Mouse (Mus musculus) liver, adult 2 months (tissue): Measurements from ENCODE around the gene Meox2. TPM values are rescaled to one million over a fixed set of nuclear protein-coding genes. Genes with fewer than 3 reads are reported as not detected.

Experiments used
- DNase-seq: peaks from one replicate; pipeline ENCODE4 v3.0.0-alpha.2; 2011; ENCODE audit warnings: low read depth, low spot score; ENCODE audit errors: extremely low read depth
- H3K27ac ChIP-seq: fragments of 200-500 bp; replicated peaks from 2 replicates; pipeline ENCODE4 v1.5.1; 2012; ENCODE audit warnings: low read depth, mild to moderate bottlenecking, control low read depth, inconsistent platforms, low read length; ENCODE audit not compliant: insufficient read depth
- H3K27me3 ChIP-seq: fragments of 200-500 bp; 2 replicates; pipeline ENCODE4 v1.6.1; 2012; ENCODE audit warnings: mild to moderate bottlenecking, moderate library complexity, low read length, inconsistent platforms; ENCODE audit not compliant: control insufficient read depth, insufficient read depth
- H3K36me3 ChIP-seq: fragments of 200-500 bp; 2 replicates; pipeline ENCODE4 v1.6.1; 2012; ENCODE audit warnings: low read length, inconsistent platforms; ENCODE audit not compliant: control insufficient read depth, insufficient read depth
- H3K4me1 ChIP-seq: fragments of 200-500 bp; 2 replicates; pipeline ENCODE4 v1.6.1; 2011; ENCODE audit warnings: low read length; ENCODE audit not compliant: control insufficient read depth, insufficient read depth
- H3K4me3 ChIP-seq: fragments of 200-500 bp; 2 replicates; pipeline ENCODE4 v1.5.1; 2011; ENCODE audit warnings: low read depth, mild to moderate bottlenecking, control low read depth, low read length, moderate library complexity; ENCODE audit not compliant: insufficient read depth
- H3K79me2 ChIP-seq: fragments of 200-500 bp; 2 replicates; pipeline ENCODE4 v1.6.1; 2012; ENCODE audit warnings: inconsistent platforms, mild to moderate bottlenecking, low read length, moderate library complexity; ENCODE audit not compliant: control insufficient read depth, insufficient read depth
- H3K9ac ChIP-seq: fragments of 200-500 bp; 2 replicates; pipeline ENCODE4 v1.6.1; 2012; ENCODE audit warnings: low read depth, mild to moderate bottlenecking, control low read depth, inconsistent platforms, low read length
- CTCF ChIP-seq: fragments of 200-500 bp; IDR thresholded peaks from 2 replicates; pipeline ENCODE4 v1.5.1; 2011; ENCODE audit warnings: low read depth, low read length, control low read depth
- POLR2A ChIP-seq: fragments of 200-500 bp; IDR thresholded peaks from 2 replicates; pipeline ENCODE4 v1.6.1; 2011; ENCODE audit warnings: low read length, control low read depth; ENCODE audit not compliant: insufficient read depth; ENCODE audit errors: extremely low read depth
- WGBS: fragments of 180-500 bp; shearing (Covaris S2); methylation state at CpG from one replicate; pipeline ENCODE4 v1.1.7; 2018; 5-methylcytosine and 5-hydroxymethylcytosine counted together
- polyA plus RNA-seq: library from polyadenylated mRNA; depleted of rRNA; stranded (reverse); fragments of >200 nt; gene quantifications from 2 replicates; pipeline ENCODE4 v1.2.3, GENCODE M21; 2012; rRNA removed
- total RNA-seq: library from RNA; depleted of rRNA; stranded (reverse); fragments of >200 nt; gene quantifications from 2 replicates; pipeline ENCODE4 v1.2.3, GENCODE M21; 2014; rRNA removed

Meox2 gene
- total and polyA plus RNA-seq, 2 experiments: 0.05 TPM; not detected in 1

DNA sequence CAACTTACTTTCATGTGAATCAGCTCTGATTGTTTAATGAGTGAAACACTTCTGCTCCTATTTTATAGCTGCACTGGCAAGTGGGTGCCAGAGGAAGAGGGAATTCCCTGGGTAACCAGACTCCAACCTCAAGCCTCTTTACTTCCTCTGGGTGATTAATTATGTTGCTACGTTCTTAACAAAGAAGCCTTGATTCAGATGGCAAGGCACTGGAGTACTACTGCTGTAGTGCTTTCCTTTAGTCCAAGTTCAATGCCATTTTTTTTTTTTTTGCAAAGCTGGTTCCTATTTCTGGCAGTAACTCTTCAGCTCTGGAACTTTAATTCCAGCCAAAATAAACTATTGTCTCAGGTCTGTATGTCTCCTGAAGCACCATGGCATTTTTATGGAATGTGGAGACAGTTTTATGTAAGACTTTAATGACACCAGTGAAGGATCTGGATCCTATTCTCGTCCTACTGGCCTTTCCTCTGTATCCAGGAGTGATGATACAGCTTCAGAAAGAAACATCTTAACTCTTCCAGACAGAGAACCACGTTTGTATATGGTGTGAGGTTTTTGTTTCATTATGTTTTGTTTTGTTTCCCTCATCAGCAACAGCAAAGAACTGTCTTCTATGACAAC is 33.9 kb downstream of the Meox2 start:
- TF ChIP-seq CTCF (no peak), POLR2A (no peak)
- Histone ChIP-seq H3K27me3 (no peaks in the 10 kb centered on the region), H3K4me1 (no peaks in the 10 kb centered on the region), H3K79me2 (no peaks in the 10 kb centered on the region), H3K27ac (no peak overlapping the region), H3K4me3 (no peak overlapping the region), H3K9ac (no peak overlapping the region), H3K36me3 (no peaks in the 10 kb centered on the region)
- no peak for DNase-seq
- 61% methylated on average over 3 of the region's 3 CpGs for WGBS

DNA sequence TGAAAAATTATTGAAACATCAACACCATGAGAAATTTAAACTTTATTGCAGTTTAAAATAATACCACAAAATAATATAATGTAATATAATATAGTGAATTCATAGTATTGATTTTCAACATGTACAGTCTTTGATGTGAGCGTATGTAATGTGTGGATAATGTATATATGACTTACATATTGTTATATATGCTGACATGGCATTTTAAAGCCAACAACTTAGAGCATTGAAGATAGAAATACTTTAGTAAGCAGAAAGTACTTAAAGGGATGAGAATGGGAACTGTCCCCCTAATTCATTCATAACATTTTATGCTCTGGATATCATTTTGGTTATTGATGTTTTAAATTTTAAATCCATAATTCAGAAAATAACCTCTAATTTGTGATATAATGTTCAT is 35.5 kb downstream of the Meox2 start:
- Histone ChIP-seq H3K9ac (no peak overlapping the region), H3K27me3 (no peaks in the 10 kb centered on the region), H3K36me3 (no peaks in the 10 kb centered on the region), H3K4me1 (no peaks in the 10 kb centered on the region), H3K79me2 (no peaks in the 10 kb centered on the region), H3K27ac (no peak overlapping the region), H3K4me3 (no peak overlapping the region)
- no peak for DNase-seq
- WGBS: 98% methylated on average over 1 of the region's 1 CpGs
- TF ChIP-seq POLR2A: no peak
- TF ChIP-seq CTCF: no peak

DNA sequence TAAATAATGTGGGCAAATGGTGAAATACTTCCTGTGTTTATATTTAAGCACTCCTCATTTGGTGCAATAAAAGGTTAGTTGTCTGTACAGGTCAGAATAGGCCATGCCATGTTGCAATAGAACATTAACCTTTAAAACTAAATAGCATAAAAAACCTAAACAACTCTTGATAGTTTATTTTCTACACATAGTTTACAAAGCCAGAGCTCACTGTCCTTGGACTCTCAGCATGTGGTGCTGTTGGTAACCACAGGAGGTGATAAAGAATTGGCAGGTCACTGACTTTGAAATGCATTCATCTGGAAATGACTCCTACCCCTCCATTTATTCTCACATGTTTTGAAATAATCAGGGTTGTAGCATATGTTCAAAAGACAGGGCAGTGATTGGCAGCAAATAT is 59.4 kb downstream of the Meox2 start:
- DNase-seq: peak; percentile 58

DNA sequence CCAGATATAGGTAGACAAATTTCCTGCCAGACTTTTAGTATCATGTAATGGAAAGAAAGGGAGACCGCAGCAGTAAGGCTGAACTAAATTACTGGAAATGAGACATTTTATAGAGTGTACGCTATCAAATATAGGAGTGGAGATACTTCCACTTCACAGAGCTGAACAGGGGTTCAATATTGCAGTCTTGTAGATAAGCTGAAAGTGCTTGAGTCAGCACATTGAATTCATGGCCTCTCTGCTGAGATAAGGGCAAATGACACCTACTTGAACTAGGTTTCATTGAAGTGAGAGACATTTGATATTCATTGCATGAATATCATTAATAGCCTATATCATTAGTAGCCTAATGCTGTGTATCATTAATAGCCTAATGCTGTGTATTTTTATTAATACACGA is 65.0 kb downstream of the Meox2 start:
- H3K27ac ChIP-seq: no peak overlapping the region
- no peaks in the 10 kb centered on the region for H3K27me3 ChIP-seq
- H3K4me3 ChIP-seq: no peak overlapping the region
- no peak for TF ChIP-seq POLR2A
- no peak for TF ChIP-seq CTCF
- no peaks in the 10 kb centered on the region for H3K79me2 ChIP-seq
- H3K36me3 ChIP-seq: no peaks in the 10 kb centered on the region
- H3K9ac ChIP-seq: no peak overlapping the region
- no peaks in the 10 kb centered on the region for H3K4me1 ChIP-seq
- no peak for DNase-seq
- 95% methylated on average over 3 of the region's 3 CpGs for WGBS

More for the DNA sequence above, 59.4 kb downstream of the Meox2 start:
- TF ChIP-seq POLR2A: no peak
- TF ChIP-seq CTCF: no peak
- no peaks in the 10 kb centered on the region for H3K79me2 ChIP-seq
- H3K4me3 ChIP-seq: no peak overlapping the region
- H3K4me1 ChIP-seq: peaks cover 1% of the 10 kb centered on the region; the same call in 1 of the 2 replicates
- H3K27ac ChIP-seq: no peak overlapping the region
- no peak overlapping the region for H3K9ac ChIP-seq
- no peaks in the 10 kb centered on the region for H3K27me3 ChIP-seq
- H3K36me3 ChIP-seq: no peaks in the 10 kb centered on the region

DNA sequence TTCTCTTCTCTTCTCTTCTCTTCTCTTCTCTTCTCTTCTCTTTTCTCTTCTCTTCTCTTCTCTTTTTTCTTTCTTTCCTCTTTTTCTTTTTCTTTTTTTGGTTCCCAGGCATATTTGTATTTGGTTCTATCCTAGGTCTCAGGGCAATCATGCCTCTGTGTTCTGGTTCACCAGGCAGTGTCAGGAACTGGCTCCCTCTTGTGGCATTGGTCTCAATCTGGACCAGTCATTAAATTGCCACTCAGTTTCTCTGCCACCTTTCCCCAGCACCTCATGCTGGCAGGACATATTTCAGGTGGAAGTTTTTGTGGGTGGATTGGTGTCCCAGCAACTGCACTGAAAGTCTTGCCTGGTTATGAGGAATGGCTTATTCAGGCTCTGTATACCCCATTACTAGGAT is 75.3 kb downstream of the Meox2 start:
- Histone ChIP-seq H3K9ac (no peak overlapping the region), H3K27ac (no peak overlapping the region), H3K27me3 (no peaks in the 10 kb centered on the region), H3K79me2 (no peaks in the 10 kb centered on the region), H3K4me3 (no peak overlapping the region), H3K36me3 (no peaks in the 10 kb centered on the region), H3K4me1 (no peaks in the 10 kb centered on the region)
- peak; percentile 66; the same call in 1 of the 2 replicates for TF ChIP-seq CTCF
- no peak for TF ChIP-seq POLR2A
- DNase-seq: peak; percentile 39

DNA sequence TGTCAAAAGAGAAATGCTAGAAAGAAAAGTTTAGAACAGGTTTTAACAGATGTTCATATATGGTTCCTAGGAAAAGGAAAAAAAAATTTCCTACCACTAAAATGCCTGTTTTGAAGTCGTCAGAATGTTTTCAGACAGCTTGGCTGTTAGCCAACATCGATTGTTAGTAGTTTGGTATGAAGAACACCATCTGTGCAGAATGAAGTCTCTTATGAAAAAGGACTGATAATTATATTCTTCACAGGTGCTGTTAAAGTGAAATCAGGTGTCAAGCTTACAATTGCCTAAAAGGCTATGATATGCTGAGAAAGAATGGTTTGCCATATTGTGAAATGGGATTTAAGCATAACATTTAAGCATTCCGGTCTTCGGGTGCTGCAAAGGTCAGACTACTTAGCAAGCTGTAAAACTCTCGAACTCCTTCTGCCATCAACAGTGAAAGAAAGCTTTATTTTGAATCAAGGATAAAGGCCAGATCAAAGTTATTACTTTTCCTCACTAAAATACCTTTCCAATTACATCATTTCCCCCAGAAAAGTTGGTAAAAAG is 80.7 kb downstream of the Meox2 start:
- 69% methylated on average over 5 of the region's 5 CpGs for WGBS
- Histone ChIP-seq H3K9ac (no peak overlapping the region), H3K27ac (no peak overlapping the region), H3K27me3 (no peaks in the 10 kb centered on the region), H3K4me3 (no peak overlapping the region), H3K79me2 (no peaks in the 10 kb centered on the region), H3K4me1 (no peaks in the 10 kb centered on the region), H3K36me3 (no peaks in the 10 kb centered on the region)
- no peak for TF ChIP-seq CTCF
- TF ChIP-seq POLR2A: no peak
- DNase-seq: peak; percentile 5

Other genes with a start within 250 kb of the Meox2 start
- gene Agmo, start 133.1 kb downstream of the Meox2 start, total RNA-seq: 107 and 121 TPM in 2 replicates
- gene Agmo, start 133.1 kb downstream of the Meox2 start, polyA plus RNA-seq: 35.3 and 39.8 TPM in 2 replicates